Mouse (Mus musculus) gonadal fat pad, adult 2 months (tissue): ENCODE results near the gene Cdh22. TPM values are rescaled to one million over a fixed set of nuclear protein-coding genes. Genes with fewer than 3 reads are reported as not detected.

Experiments
- DNase-seq: peaks from one replicate; pipeline ENCODE4 v3.0.0-alpha.2; 2012; ENCODE audit warnings: low read depth
- polyA plus RNA-seq: library from polyadenylated mRNA; depleted of rRNA; stranded (reverse); fragments of >200 nt; gene quantifications from 2 replicates; pipeline ENCODE4 v1.2.3, GENCODE M21; 2012

The Cdh22 gene
- polyA plus RNA-seq, 1 experiment: not detected

- no peak for DNase-seq
These were observed 16.2 kb upstream of the Cdh22 start for GRCm38 (mm10) chr2:165250903-165251302.

GRCm38 (mm10) chr2:165248967-165249366 lies 14.3 kb upstream of the Cdh22 start:
- no peak for DNase-seq

DNA sequence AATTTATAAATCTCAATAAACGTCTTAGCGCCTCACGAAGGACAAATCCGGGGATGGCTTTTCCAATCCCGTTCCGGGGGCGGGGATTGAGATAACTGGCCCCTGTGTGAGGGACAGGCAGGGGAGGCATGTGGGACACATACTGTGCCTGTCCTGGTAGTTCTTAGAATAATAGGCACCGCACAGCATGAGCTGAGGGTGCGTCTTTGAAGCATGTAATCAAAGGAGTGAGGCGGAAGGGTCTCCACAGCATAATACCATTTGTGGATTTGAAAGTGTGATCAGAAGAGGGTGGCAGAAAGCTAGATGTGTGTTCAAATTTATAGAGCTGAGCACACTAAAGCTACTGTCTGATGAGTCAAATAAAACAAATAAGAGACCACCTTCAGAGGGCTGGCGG lies 11.7 kb upstream of the Cdh22 start:
- DNase-seq: no peak

GRCm38 (mm10) chr2:165243122-165243720 lies 8.6 kb upstream of the Cdh22 start:
- no peak for DNase-seq

GRCm38 (mm10) chr2:165242575-165242974 lies 7.9 kb upstream of the Cdh22 start:
- no peak for DNase-seq

DNA sequence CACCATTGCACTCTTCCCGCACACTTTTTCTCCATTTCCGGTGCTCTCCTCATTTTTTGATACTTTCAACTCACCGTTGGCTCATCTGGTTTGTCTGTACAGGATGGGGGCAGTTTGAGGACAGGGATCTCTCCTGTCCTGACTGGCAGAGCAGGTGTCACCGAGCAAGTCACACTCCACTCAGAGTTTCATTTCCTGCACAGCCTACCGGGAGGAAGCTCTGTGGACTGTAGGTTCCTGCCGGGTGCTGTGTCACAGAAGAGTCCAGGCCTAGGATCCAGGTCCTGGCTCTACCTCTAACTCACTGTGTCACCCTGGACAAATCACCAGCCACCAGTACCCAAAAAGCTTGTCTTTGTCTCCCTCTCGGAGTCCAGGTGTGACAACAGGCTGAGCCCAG lies 7.1 kb upstream of the Cdh22 start:
- no peak for DNase-seq

DNA sequence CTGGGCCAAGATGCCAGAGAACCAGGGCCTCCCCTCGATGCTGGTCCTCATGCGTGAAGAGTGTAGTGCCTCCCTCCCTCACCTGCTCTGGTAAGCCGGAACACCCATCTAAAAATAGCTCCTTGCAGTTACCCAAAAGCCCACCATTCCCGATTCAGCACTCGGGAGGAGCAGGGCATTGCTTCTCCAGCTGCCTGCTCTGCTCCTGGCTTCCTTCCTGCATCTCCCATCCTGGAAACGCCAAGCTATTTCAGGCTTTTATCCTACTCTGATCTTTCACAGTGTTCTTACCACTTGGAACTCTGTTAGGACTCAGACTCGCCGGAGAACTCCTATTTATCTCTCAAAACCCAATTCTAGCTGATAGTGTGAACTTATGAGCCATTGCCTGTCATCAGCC lies 5.7 kb upstream of the Cdh22 start:
- no peak for DNase-seq

- DNase-seq: no peak
These were observed 5.0 kb upstream of the Cdh22 start for GRCm38 (mm10) chr2:165239533-165240144.

DNA sequence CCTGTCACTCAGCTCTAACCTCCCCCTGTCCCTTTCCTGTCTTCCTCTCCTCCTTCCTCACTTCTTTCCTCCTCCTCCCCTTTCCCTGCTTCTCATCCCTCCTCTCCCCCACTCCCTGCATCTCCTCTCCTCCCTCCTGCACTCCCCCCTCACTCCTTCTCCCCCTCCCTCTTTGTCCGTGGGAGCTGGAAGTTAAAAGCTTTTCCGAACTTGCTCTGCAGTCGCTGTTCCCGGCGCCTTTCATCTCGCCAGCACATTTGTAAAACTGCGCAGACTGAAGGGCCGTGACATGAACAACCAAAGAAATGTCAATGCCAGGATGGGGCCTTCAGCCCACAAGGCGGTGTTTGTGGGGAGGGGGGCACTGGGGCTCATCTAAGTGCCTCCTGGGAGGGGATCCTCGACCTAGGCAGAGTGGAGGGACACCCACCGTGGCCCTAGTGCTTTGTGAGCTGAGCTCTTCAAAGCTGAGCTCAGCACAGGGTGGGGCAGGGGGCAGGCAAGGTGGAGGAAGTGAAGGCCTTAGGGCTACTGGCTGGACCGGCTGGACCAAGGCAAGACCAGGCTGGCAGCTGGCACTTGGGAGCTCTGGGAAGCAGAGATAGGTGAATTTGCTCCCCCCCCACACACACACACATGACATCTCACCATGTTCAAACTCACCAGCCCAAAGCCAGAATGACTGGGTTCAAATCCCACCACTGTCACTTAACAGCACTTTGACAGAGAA lies 3.9 kb upstream of the Cdh22 start:
- no peak for DNase-seq

- DNase-seq: no peak
These were observed 401 bp downstream of the Cdh22 start for GRCm38 (mm10) chr2:165234291-165234612.

GRCm38 (mm10) chr2:165233491-165234290 lies 962 bp downstream of the Cdh22 start:
- no peak for DNase-seq

- DNase-seq: no peak
These were observed 5.6 kb downstream of the Cdh22 start for GRCm38 (mm10) chr2:165229050-165229449.

- DNase-seq: no peak
These were observed 10.8 kb downstream of the Cdh22 start for GRCm38 (mm10) chr2:165223837-165224236.

GRCm38 (mm10) chr2:165221952-165222351 lies 12.7 kb downstream of the Cdh22 start:
- DNase-seq: no peak

DNA sequence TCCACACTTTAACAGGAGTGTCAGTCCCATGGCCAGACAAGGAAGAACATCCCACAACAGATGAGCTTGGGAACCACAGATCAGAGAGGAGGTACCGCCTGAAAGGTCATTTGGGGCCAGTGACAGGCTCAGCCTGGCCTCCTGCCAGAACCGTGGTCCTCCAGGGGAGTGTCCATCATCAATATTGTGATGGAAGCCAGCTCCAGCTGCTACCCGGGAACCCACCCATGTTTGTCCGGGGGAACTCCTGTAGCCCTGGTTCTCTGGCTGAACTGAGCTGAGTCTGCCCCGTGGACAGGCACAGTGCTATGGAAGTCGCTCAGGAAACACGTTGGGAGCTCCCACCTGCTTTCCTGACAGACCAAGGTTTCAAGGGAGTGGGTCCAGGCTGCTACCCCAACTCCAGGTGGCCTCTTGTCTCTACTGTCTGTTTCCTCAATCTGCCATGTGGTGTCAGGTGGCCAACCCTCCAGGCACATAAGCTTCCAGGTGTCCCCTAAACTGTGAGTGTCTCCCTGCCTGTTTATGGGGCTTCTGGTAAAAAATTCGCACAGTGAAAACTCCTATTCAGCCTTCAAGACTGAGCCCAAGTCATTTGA lies 14.2 kb downstream of the Cdh22 start:
- no peak for DNase-seq

DNA sequence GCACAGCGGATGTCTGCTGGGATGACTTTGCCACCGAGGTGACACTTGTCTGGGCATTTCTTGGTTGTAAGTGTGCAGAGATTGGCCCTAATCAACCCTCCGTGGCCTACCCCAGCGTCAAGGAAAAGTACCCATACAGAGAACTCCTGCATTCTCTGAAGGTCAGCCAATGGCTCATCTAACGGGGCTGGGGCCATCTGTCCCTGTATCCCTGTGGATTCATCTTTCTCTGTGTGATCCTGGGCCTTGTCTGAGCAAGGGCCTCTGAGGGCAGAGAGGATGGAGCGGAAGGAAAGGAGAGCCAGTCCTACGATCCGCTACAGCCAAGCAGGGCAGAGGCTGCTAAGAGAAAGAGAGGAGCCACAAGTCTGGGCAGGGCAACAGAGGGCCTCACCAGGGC lies 15.7 kb downstream of the Cdh22 start:
- DNase-seq: no peak

- no peak for DNase-seq
These were observed 17.1 kb downstream of the Cdh22 start for GRCm38 (mm10) chr2:165217361-165218149.

DNA sequence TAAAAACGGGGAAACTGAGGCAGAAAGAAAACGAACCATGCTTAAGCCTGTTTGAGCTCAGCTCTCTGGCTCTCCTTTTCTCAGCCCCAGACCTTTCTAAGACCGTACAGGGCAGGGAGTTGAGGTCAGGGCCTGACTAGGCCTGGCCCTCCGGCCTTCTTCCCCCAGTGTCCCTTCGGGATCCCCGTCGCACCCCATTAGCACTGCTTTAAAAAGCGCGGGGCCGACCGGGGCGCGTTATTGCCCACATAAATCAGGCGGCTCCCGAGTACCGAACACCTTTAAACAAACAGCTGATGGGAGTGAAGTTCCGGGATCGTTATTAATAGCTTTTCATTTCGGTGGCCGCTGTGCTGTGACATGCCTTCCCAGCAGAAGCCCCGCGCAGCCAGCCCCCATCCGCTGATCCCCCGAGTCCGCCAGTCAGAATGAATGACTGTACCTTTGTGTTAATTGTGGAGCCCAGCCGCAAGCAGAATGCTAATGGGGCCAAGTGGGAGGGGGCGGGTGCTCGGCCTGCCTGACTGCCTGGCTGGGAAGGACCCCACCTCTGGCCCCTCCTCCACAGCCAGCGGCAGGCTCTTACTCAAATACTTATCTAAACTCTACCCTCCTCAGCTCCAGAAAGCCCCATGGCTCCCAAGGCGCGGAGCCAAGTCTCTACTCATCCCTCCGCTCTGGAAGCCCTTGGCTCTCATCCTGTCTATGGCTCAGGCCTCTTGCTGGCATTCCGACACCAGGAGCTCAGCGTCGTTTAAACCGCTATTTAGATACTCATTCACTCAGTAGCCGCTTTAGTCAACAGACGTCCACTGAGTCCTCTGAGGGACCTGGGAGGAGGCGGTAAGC lies 19.3 kb downstream of the Cdh22 start:
- DNase-seq: no peak

DNA sequence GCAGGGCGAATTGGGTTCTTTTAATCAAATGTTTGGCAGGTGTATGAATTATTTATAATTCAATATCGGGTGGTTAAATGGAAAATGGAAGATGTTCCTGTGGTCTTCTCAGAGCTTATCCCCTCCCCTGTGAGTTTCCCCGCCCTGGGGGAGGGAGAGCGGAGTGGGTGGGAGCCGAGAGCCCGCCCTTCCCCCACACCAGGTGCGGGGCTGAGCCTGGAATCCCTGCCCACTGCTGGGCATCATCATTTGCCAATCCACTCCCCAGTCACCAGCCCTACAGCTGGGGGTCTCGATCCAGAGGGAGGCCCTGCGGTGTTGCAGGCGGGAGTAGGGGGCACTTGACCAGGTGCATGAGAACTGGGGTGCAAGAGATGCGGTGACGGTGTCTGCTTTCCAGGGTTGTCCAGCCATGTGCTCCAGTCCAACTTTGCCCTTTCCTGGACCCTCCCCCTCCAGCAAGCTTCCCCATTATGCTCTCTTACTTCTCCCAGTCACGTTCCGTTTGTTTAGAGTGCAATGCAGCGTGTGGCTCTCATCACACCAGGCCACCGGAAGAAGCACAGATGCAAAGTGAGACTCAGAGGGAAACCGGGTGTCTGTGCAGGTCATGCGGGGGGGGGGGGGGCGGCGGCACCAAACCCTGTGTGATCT lies 23.1 kb downstream of the Cdh22 start:
- DNase-seq: no peak

- no peak for DNase-seq
These were observed 23.7 kb downstream of the Cdh22 start for GRCm38 (mm10) chr2:165210948-165211347.
